In the genomic region with DNA sequence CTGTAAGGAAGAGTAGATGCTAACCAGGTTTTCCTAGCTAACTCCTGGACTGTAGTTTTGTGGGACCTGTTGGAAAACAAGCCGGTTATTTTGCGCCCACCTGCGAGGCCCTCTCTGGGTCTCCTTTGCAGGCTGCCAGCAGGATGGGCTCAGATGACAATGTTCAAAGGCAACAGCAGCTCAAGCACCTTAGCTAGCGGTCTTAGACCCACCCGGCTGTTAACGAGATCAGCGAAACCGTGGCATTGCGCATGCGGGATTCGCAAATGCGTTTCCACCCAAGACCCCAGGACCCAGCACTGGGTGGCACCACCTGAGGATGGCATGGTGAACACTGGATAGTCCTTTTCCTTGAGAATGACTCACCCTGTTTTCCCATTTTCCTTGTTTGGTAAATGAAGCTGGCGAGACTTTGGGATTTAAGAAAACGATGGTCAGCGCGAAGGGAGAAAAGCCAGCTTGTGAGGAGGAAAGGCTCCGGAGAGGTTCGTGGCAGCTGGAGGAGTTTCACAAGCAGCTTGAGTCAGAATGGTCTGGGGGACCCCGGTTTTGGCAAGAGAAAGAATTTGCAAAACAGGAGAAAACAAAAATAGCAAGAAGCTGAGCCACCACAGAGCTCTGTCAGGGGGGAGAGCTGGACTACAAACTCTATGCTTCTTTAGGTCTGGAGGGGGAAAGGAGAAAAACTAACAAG, we compare ENCODE assay signal across 13 mouse cellular contexts. TPM values are rescaled to one million over a fixed set of nuclear protein-coding genes. Genes with fewer than 3 reads are reported as not detected.
"Had no signal": no experiment of that assay in that cellular context is flagged by ENCODE, and none has a peak within 500 bp of the region (broad histone marks: within the 10 kb centered on the region; RNA-seq: fewer than 3 reads in every experiment).

No protein-coding gene starts in this region.

- H3K9ac ChIP-seq: kidney, embryonic 15.5 days; liver, embryonic 14.5 days; midbrain, embryonic 13.5 days had no signal

- H3K27ac ChIP-seq: kidney, embryonic 15.5 days; liver, embryonic 14.5 days; midbrain, embryonic 13.5 days had no signal

- H3K4me1 ChIP-seq: kidney, embryonic 15.5 days had no signal

- H3K9me3 ChIP-seq: kidney, embryonic 15.5 days; midbrain, embryonic 13.5 days had no signal

- H3K4me3 ChIP-seq: kidney, embryonic 15.5 days; midbrain, embryonic 13.5 days had no signal

- H3K27me3 ChIP-seq: kidney, embryonic 15.5 days; midbrain, embryonic 13.5 days had no signal

- DNase-seq: kidney, adult 2 months; kidney, postnatal 14 days; layer of hippocampus, adult 9-11 months; layer of hippocampus, postnatal 36 days; right cerebral cortex, postnatal 25 days; thymus, postnatal 36 days had no signal

- ATAC-seq: intestine, embryonic 16.5 days; midbrain, embryonic 13.5 days had no signal

- H3K4me2 ChIP-seq: kidney, embryonic 15.5 days; midbrain, embryonic 13.5 days had no signal

RNA-seq across cellular contexts. Expression of gene 1810049J17Rik, which starts 39.0 kb away (rescaled TPM):
- total RNA-seq: liver, adult 2 months had no signal
- polyA plus RNA-seq: kidney, adult 2 months; kidney, embryonic 15.5 days; large intestine, adult 2 months; liver, adult 2 months; small intestine, adult 2 months had no signal
